Mouse (Mus musculus) testis, adult 2 months (tissue): Measurements from ENCODE around the gene Cdk8. TPM values are rescaled to one million over a fixed set of nuclear protein-coding genes. Genes with fewer than 3 reads are reported as not detected.

Experiments used
- H3K27ac ChIP-seq: fragments of 200-500 bp; 2 replicates; pipeline ENCODE4 v1.5.1; 2012; ENCODE audit warnings: low read depth, low read length; ENCODE audit not compliant: control insufficient read depth, insufficient read depth
- H3K27me3 ChIP-seq: fragments of 200-500 bp; 2 replicates; pipeline ENCODE4 v1.6.1; 2012; ENCODE audit warnings: mild to moderate bottlenecking, low read length, moderate library complexity; ENCODE audit not compliant: control insufficient read depth, insufficient read depth
- H3K36me3 ChIP-seq: fragments of 200-500 bp; 2 replicates; pipeline ENCODE4 v1.6.1; 2012; ENCODE audit warnings: mild to moderate bottlenecking, low read length; ENCODE audit not compliant: control insufficient read depth, insufficient read depth
- H3K4me1 ChIP-seq: fragments of 200-500 bp; 2 replicates; pipeline ENCODE4 v1.6.1; 2012; ENCODE audit warnings: low read length; ENCODE audit not compliant: control insufficient read depth, insufficient read depth
- H3K4me3 ChIP-seq: fragments of 200-500 bp; 2 replicates; pipeline ENCODE4 v1.5.1; 2012; ENCODE audit warnings: low read depth, mild to moderate bottlenecking, low read length, moderate library complexity, mixed read lengths; ENCODE audit not compliant: control insufficient read depth
- CTCF ChIP-seq: fragments of 200-500 bp; IDR thresholded peaks from 2 replicates; pipeline ENCODE4 v1.5.1; 2012; ENCODE audit warnings: low read depth, mild to moderate bottlenecking, inconsistent platforms, low read length, moderate library complexity; ENCODE audit not compliant: control insufficient read depth, insufficient read depth, insufficient replicate concordance
- POLR2A ChIP-seq: fragments of 200-500 bp; IDR thresholded peaks from 2 replicates; pipeline ENCODE4 v1.6.1; 2012; ENCODE audit warnings: low read depth, mild to moderate bottlenecking, inconsistent platforms, low read length, moderate library complexity; ENCODE audit not compliant: control insufficient read depth
- polyA plus RNA-seq: library from polyadenylated mRNA; depleted of rRNA; stranded (reverse); fragments of >200 nt; gene quantifications from 2 replicates; pipeline ENCODE4 v1.2.3, GENCODE M21; 2012

Gene Cdk8
- polyA plus RNA-seq, 1 experiment = 19.1 TPM

DNA sequence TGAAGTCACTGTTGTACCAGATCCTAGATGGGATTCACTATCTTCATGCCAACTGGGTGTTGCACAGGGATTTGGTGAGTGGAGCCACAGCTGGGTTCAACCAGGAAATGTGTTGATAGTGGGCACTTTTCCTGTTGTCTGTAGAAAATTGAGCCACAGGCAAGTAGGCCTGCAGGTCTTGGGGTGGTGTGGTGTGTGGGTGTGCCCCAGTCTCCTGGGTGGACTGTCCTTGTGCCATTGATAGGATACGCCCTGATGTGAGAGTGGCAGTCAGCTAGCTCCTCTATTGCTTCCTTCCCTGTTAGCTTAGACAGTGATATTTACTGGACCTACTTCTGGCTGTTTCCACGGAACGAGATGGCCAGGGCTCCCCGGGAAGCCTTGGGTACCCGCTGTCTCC is 40.6 kb downstream of the Cdk8 start:
- TF ChIP-seq POLR2A = no peak
- TF ChIP-seq CTCF = no peak
- no peaks in the 10 kb centered on the region for H3K4me1 ChIP-seq
- H3K36me3 ChIP-seq = no peaks in the 10 kb centered on the region
- no peak overlapping the region for H3K4me3 ChIP-seq
- H3K27ac ChIP-seq = no peak overlapping the region
- no peaks in the 10 kb centered on the region for H3K27me3 ChIP-seq

DNA sequence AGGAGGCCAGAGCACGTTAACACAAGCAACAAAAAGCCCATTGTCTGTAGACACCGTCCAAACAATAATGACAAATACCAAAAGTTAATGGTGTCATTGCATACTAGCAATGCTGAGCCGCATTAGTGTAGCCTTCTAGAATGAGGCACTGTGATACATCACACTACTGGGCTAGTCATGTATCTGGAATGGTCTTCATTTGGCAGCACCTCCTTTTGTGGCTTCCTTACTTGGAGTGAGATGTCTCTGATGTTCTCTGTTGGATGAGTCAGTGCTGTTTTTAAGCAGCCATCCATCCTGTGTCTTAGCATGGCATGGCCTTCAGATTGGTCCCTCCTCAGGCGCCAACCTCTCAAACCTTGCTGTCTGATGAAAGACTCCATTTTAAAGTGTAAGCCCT is 42.1 kb downstream of the Cdk8 start:
- Histone ChIP-seq H3K27ac (no peak overlapping the region), H3K4me3 (no peak overlapping the region; the same call in 1 of the 2 replicates), H3K27me3 (no peaks in the 10 kb centered on the region), H3K4me1 (no peaks in the 10 kb centered on the region), H3K36me3 (no peaks in the 10 kb centered on the region)
- TF ChIP-seq POLR2A (no peak), CTCF (no peak)

DNA sequence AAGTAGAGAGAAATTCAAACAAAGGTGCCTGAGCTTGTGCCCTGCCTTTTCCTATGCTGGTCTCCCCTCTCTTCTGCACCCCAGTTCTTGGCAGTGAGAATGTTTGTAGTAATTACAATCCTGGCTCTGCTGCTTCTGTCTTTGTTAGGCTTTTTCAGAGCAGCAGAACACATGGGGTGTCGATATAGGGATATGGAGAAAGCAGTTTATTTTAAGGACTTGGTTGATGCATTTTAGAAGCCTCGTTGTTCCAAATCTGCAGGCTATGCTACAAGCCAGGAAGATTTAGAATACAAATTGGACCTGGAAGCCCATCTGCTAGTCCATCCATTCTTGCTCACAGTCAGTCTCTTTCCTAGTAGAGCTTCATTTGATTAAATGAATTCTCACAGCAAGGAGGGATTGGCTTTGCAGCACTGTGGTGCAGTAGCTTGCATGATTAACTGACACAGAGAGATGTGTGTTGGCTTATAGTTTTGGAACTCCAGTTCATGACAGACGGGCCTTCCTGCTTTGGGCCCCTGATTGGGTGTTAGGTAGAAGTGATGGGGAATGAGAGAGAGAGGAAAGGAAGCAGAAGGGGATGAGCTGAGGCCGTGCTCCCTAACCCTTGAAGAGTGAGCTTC is 43.5 kb downstream of the Cdk8 start:
- Histone ChIP-seq H3K4me3 (no peak overlapping the region), H3K27me3 (no peaks in the 10 kb centered on the region), H3K36me3 (no peaks in the 10 kb centered on the region), H3K4me1 (no peaks in the 10 kb centered on the region), H3K27ac (no peak overlapping the region)
- TF ChIP-seq CTCF (no peak), POLR2A (no peak)

- H3K36me3 ChIP-seq = no peaks in the 10 kb centered on the region
- no peaks in the 10 kb centered on the region for H3K4me1 ChIP-seq
Observed at GRCm38 (mm10) chr5:146277513-146277912, 46.5 kb downstream of the Cdk8 start.

GRCm38 (mm10) chr5:146280012-146280411 is 49.0 kb downstream of the Cdk8 start:
- Histone ChIP-seq H3K4me1 (no peaks in the 10 kb centered on the region), H3K4me3 (no peak overlapping the region), H3K36me3 (no peaks in the 10 kb centered on the region), H3K27me3 (no peaks in the 10 kb centered on the region), H3K27ac (no peak overlapping the region)
- TF ChIP-seq CTCF (no peak), POLR2A (no peak)

More at GRCm38 (mm10) chr5:146277513-146277912, 46.5 kb downstream of the Cdk8 start:
- no peak overlapping the region for H3K27ac ChIP-seq
- H3K4me3 ChIP-seq = no peak overlapping the region
- TF ChIP-seq CTCF (no peak), POLR2A (no peak)
- H3K27me3 ChIP-seq = no peaks in the 10 kb centered on the region

GRCm38 (mm10) chr5:146281241-146281818 is 50.3 kb downstream of the Cdk8 start:
- no peaks in the 10 kb centered on the region for H3K36me3 ChIP-seq
- H3K27me3 ChIP-seq = no peaks in the 10 kb centered on the region
- H3K27ac ChIP-seq = no peak overlapping the region
- H3K4me3 ChIP-seq = no peak overlapping the region
- TF ChIP-seq CTCF (no peak), POLR2A (no peak)
- no peaks in the 10 kb centered on the region for H3K4me1 ChIP-seq

- no peaks in the 10 kb centered on the region for H3K27me3 ChIP-seq
- no peak overlapping the region for H3K27ac ChIP-seq
- no peak for TF ChIP-seq CTCF
- TF ChIP-seq POLR2A = no peak
- peaks cover 1% of the 10 kb centered on the region; the same call in 1 of the 2 replicates for H3K36me3 ChIP-seq
- H3K4me1 ChIP-seq = no peaks in the 10 kb centered on the region
- no peak overlapping the region for H3K4me3 ChIP-seq
Observed at GRCm38 (mm10) chr5:146281884-146282579, 51.0 kb downstream of the Cdk8 start.
